ENCODE assay signal across 16 mouse cellular contexts in the genomic region with DNA sequence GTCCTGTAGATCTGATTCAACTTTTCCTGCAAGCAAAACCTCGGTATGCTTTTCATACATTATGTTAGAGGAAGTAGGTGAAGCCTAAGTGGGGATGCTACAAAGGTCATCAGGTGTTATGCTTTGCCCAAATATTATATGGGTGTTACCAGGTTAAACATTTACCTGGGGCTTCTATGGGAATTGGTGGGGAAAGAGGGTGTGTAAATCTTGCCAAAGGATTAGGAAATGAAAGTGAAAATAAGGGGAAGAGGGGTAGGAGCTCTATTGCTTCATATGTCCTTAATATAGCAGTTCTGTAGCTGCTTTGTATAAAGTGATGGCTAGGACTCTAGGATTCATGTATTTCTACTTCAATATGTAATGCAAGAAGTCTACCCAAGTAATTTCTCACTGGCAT.
"Had no signal": no experiment of that assay in that cellular context is flagged by ENCODE, and none has a peak within 500 bp of the region (broad histone marks: within the 10 kb centered on the region; RNA-seq: fewer than 3 reads in every experiment).

No protein-coding gene starts in this region.

- H3K27me3 ChIP-seq: limb, embryonic 13.5 days; liver, embryonic 13.5 days; midbrain, embryonic 12.5 days; neural tube, embryonic 13.5 days; stomach, embryonic 15.5 days had no signal

- H3K4me3 ChIP-seq: limb, embryonic 13.5 days; liver, embryonic 13.5 days; midbrain, embryonic 12.5 days; neural tube, embryonic 13.5 days; stomach, embryonic 15.5 days had no signal

- H3K9ac ChIP-seq: limb, embryonic 13.5 days; liver, embryonic 13.5 days; midbrain, embryonic 12.5 days; neural tube, embryonic 13.5 days; stomach, embryonic 15.5 days had no signal

- ATAC-seq: midbrain, embryonic 16.5 days had no signal

- H3K4me2 ChIP-seq: limb, embryonic 13.5 days; liver, embryonic 13.5 days; midbrain, embryonic 12.5 days; neural tube, embryonic 13.5 days; stomach, embryonic 15.5 days had no signal

- DNase-seq: kidney, adult 18-20 months; kidney, postnatal 14 days; layer of hippocampus, adult 9-11 months; left cerebral cortex, postnatal 4 days; liver, embryonic 13.5 days; lung, adult 18-20 months; lung, postnatal 4 days; retina, postnatal 1 day; right cerebral cortex, postnatal 4 days; thymus, adult 2 months; thymus, postnatal 36 days had no signal

- H3K27ac ChIP-seq: limb, embryonic 13.5 days; liver, embryonic 13.5 days; midbrain, embryonic 12.5 days; neural tube, embryonic 13.5 days; stomach, embryonic 15.5 days had no signal

- H3K4me1 ChIP-seq: limb, embryonic 13.5 days; liver, embryonic 13.5 days; midbrain, embryonic 12.5 days; neural tube, embryonic 13.5 days; stomach, embryonic 15.5 days had no signal

- H3K9me3 ChIP-seq: limb, embryonic 13.5 days; liver, embryonic 13.5 days; midbrain, embryonic 12.5 days; neural tube, embryonic 13.5 days; stomach, embryonic 15.5 days had no signal

- H3K36me3 ChIP-seq: limb, embryonic 13.5 days; liver, embryonic 13.5 days; midbrain, embryonic 12.5 days; neural tube, embryonic 13.5 days; stomach, embryonic 15.5 days had no signal
